Mouse (Mus musculus) midbrain, embryonic 13.5 days (tissue): ENCODE measurements around the gene Tmigd1. TPM values are rescaled to one million over a fixed set of nuclear protein-coding genes. Genes with fewer than 3 reads are reported as not detected.
A peak's percentile ranks its signal among the peaks of the same experiment; 100 is the strongest.

Experiments used
- ATAC-seq: fragments of 200-750 bp; cut with Nextera tagmentation; 2 replicates; pipeline ENCODE4 v1.8.0; 2017; ENCODE audit warnings: mild to moderate bottlenecking, moderate TSS enrichment, moderate library complexity
- H3K27ac ChIP-seq: fragments of 300-500 bp; sonication (generic); 2 replicates; pipeline ENCODE4 v1.5.1; 2015; ENCODE audit warnings: inconsistent platforms, mild to moderate bottlenecking, moderate library complexity
- H3K27me3 ChIP-seq: fragments of 300-500 bp; sonication (generic); 2 replicates; pipeline ENCODE4 v1.6.1; 2015; ENCODE audit warnings: mild to moderate bottlenecking, inconsistent platforms
- H3K36me3 ChIP-seq: fragments of 300-500 bp; sonication (generic); 2 replicates; pipeline ENCODE4 v1.6.1; 2015; ENCODE audit warnings: mild to moderate bottlenecking, inconsistent platforms
- H3K4me1 ChIP-seq: fragments of 300-500 bp; sonication (generic); replicated peaks from 2 replicates; pipeline ENCODE4 v1.6.1; 2015; ENCODE audit warnings: inconsistent platforms
- H3K4me2 ChIP-seq: fragments of 300-500 bp; sonication (generic); replicated peaks from 2 replicates; pipeline ENCODE4 v1.6.1; 2015; ENCODE audit warnings: moderate library complexity, mild to moderate bottlenecking, inconsistent platforms
- H3K4me3 ChIP-seq: fragments of 300-500 bp; sonication (generic); replicated peaks from 2 replicates; pipeline ENCODE4 v1.5.1; 2015; ENCODE audit warnings: mild to moderate bottlenecking, inconsistent platforms
- H3K9ac ChIP-seq: fragments of 300-500 bp; sonication (generic); replicated peaks from 2 replicates; pipeline ENCODE4 v1.6.1; 2015; ENCODE audit warnings: mild to moderate bottlenecking, inconsistent platforms
- H3K9me3 ChIP-seq: fragments of 300-500 bp; sonication (generic); 2 replicates; pipeline ENCODE4 v1.6.1; 2016; ENCODE audit warnings: mild to moderate bottlenecking, inconsistent platforms
- WGBS: fragments of 180-500 bp; shearing (Covaris S2); methylation state at CpG from one replicate; pipeline ENCODE4 v1.1.7; 2015; 5-methylcytosine and 5-hydroxymethylcytosine counted together
- polyA plus RNA-seq: library from polyadenylated mRNA; unstranded; fragments of >200 nt; fragmentation: Nextera tagmentation; extraction: Ambion mirVana; gene quantifications from 2 replicates; pipeline ENCODE4 v1.2.1, GENCODE M21; 2015

The Tmigd1 gene
- polyA plus RNA-seq, 1 experiment from 2014 or later: not detected

DNA sequence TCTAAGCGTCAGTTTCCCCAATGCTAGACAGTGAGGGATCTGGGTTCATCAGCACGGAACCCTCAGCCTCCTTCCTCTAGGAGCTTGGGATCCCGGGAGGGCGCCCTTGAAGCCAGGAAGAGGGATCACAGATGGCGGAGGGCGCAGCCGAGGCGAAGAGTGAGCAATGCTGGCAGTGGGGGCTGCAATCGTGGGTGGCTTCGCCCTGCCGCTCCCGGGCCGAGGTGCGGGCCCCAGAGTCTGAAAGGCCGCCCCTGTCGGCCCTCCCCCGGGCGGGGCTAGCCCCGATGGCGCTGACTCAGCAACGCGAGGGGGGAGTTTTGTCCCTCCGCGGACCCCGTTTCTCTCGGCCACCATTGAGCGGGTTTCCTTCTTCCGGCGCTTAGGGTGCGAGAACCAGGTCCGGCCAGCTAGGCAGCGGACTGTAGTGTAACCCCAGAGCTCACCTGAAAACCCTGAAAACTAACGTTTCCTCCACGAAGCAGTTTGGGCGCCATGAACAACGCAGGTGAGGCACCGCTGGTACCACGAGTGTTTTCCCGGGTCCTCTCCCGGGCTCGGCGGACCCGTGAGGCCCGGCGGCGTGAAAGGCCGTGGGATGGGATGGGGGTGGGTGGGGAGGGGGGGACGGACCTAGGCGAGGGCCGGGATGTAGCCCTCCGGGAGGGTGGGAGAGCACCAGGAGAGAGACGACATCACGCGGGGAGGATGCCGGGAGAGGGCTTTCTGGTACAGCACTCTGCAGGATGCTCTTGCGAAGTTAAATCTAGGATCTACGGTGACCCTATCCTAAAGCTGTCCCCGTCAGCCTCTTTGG is 43.6 kb downstream of the Tmigd1 start:
- under 1% methylated on average over 57 of the region's 58 CpGs for WGBS
- ATAC-seq: peak; percentile 93
- Histone ChIP-seq H3K36me3 (peaks cover 3% of the 10 kb centered on the region; the same call in 1 of the 2 replicates), H3K27me3 (no peaks in the 10 kb centered on the region), H3K4me3 (peak overlapping the region; percentile 81), H3K4me1 (peaks cover 18% of the 10 kb centered on the region), H3K4me2 (peak overlapping the region; percentile 70), H3K9me3 (no peaks in the 10 kb centered on the region), H3K27ac (peak overlapping the region; percentile 86), H3K9ac (peak overlapping the region; percentile 86)

DNA sequence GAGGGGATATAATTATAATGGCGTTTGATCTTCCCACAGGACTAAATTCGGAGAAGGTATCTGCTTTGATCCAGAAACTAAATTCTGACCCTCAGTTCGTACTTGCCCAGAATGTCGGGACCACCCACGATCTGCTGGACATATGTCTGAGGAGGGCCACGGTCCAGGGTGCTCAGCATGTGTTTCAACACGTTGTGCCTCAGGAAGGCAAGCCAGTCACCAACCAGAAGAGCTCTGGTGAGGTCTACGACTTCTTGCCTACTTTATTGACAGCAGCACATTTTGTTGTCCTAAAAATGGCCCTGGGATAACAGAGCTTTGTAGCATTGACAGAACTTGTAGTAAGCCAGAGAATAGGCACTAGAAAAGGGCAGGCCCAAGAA is 44.2 kb downstream of the Tmigd1 start:
- Histone ChIP-seq H3K4me2 (peak overlapping the region; percentile 70), H3K27ac (no peak overlapping the region), H3K36me3 (peaks cover 8% of the 10 kb centered on the region), H3K27me3 (no peaks in the 10 kb centered on the region), H3K4me1 (peaks cover 18% of the 10 kb centered on the region), H3K9me3 (no peaks in the 10 kb centered on the region), H3K4me3 (peak overlapping the region; percentile 81), H3K9ac (peak overlapping the region; percentile 86)
- peak; percentile 43; the same call in 1 of the 2 replicates for ATAC-seq
- WGBS: 3% methylated on average over 8 of the region's 8 CpGs

DNA sequence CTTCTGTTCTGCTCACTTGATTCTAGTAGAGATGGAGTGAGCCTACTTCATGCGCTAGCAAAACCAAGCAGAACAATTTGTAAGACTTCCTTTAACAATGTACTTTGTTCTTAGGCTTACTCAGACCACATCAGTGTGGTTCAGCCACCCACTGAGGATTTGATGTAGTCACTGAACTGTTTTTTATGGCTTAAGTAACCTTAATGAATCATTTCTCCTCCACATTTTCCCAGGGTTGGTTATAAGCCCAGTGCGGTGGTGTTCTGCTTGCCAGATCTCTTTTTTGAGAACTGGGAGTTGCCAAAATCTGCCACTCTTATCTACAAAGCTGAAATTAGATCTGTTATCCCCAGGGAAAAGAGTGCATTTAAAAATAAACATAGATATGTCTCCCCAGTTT is 51.6 kb downstream of the Tmigd1 start:
- Histone ChIP-seq H3K9me3 (no peaks in the 10 kb centered on the region), H3K4me3 (no peak overlapping the region), H3K4me1 (no peaks in the 10 kb centered on the region), H3K9ac (no peak overlapping the region), H3K4me2 (no peak overlapping the region), H3K36me3 (peaks cover 72% of the 10 kb centered on the region), H3K27me3 (no peaks in the 10 kb centered on the region), H3K27ac (no peak overlapping the region)
- no peak for ATAC-seq
- WGBS: 97% methylated on average over 2 of the region's 2 CpGs

DNA sequence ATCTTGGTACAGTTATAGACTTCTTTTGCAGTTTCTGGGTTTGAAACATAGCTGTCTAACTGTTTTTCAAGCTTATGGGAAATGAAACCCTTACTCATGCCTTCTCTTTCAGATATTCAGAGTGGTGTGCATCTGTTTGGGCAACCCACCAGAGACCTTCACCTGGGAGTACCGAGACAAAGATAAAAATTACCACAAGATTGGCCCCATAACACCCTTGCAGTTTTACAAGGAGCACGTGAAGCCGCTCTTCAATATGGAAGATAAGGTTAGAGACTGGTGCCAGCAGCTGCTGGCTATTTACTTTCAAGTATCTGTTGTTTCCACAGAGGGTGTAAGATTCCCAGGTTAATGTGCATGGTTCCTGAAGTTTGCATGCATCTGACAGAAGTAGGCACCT is 63.7 kb downstream of the Tmigd1 start:
- no peak for ATAC-seq
- Histone ChIP-seq H3K27ac (no peak overlapping the region), H3K27me3 (no peaks in the 10 kb centered on the region), H3K9me3 (no peaks in the 10 kb centered on the region), H3K9ac (no peak overlapping the region), H3K4me1 (no peaks in the 10 kb centered on the region), H3K4me3 (no peak overlapping the region), H3K4me2 (no peak overlapping the region), H3K36me3 (peaks cover 82% of the 10 kb centered on the region)
- 97% methylated on average over 3 of the region's 3 CpGs for WGBS

Other genes starting within 250 kb of the Tmigd1 start
- gene Bhlha9, start 229.7 kb upstream of the Tmigd1 start, polyA plus RNA-seq: 0.22 and 0.26 TPM in 2 replicates
- 0.08 TPM in 1 of 2 replicates, not detected in the other for gene Trarg1, start 222.4 kb upstream of the Tmigd1 start, polyA plus RNA-seq
- 24.3 and 24.7 TPM in 2 replicates for gene Gosr1, start 138.6 kb upstream of the Tmigd1 start, polyA plus RNA-seq
- 5.8 and 6.5 TPM in 2 replicates for gene Cpd, start 55.1 kb upstream of the Tmigd1 start, polyA plus RNA-seq
- gene Blmh, start 22.6 kb downstream of the Tmigd1 start, polyA plus RNA-seq: 163 and 172 TPM in 2 replicates
- 2.0 and 7.0 TPM in 2 replicates for gene Slc6a4, start 96.4 kb downstream of the Tmigd1 start, polyA plus RNA-seq
- 73.9 and 78.5 TPM in 2 replicates for gene Nsrp1, start 176.3 kb downstream of the Tmigd1 start, polyA plus RNA-seq